Mouse (Mus musculus) intestine, embryonic 15.5 days (tissue): Measurements from ENCODE around the gene Vps26c. TPM values are rescaled to one million over a fixed set of nuclear protein-coding genes. Genes with fewer than 3 reads are reported as not detected.

Experiments
- ATAC-seq: fragments of 200-750 bp; cut with Nextera tagmentation; 2 replicates; pipeline ENCODE4 v1.8.0; 2017; ENCODE audit warnings: moderate TSS enrichment, moderate library complexity
- H3K27ac ChIP-seq: fragments of 300-500 bp; sonication (generic); 2 replicates; pipeline ENCODE4 v1.5.1; 2015; ENCODE audit warnings: mild to moderate bottlenecking, inconsistent platforms
- H3K27me3 ChIP-seq: fragments of 300-500 bp; sonication (generic); replicated peaks from 2 replicates; pipeline ENCODE4 v1.6.1; 2015; ENCODE audit warnings: inconsistent platforms
- H3K36me3 ChIP-seq: fragments of 300-500 bp; sonication (generic); 2 replicates; pipeline ENCODE4 v1.6.1; 2015; ENCODE audit warnings: inconsistent platforms
- H3K4me1 ChIP-seq: fragments of 300-500 bp; sonication (generic); replicated peaks from 2 replicates; pipeline ENCODE4 v1.6.1; 2015; ENCODE audit warnings: inconsistent platforms
- H3K4me2 ChIP-seq: fragments of 300-500 bp; sonication (generic); replicated peaks from 2 replicates; pipeline ENCODE4 v1.6.1; 2015; ENCODE audit warnings: mild to moderate bottlenecking, inconsistent platforms
- H3K4me3 ChIP-seq: fragments of 300-500 bp; sonication (generic); replicated peaks from 2 replicates; pipeline ENCODE4 v1.5.1; 2015; ENCODE audit warnings: inconsistent platforms
- H3K9ac ChIP-seq: fragments of 300-500 bp; sonication (generic); 2 replicates; pipeline ENCODE4 v1.6.1; 2015; ENCODE audit warnings: inconsistent platforms
- H3K9me3 ChIP-seq: fragments of 300-500 bp; sonication (generic); 2 replicates; pipeline ENCODE4 v1.6.1; 2016; ENCODE audit warnings: inconsistent platforms
- WGBS: fragments of 180-500 bp; shearing (Covaris S2); methylation state at CpG from one replicate; pipeline ENCODE4 v1.1.7; 2015; 5-methylcytosine and 5-hydroxymethylcytosine counted together
- polyA plus RNA-seq: library from polyadenylated mRNA; unstranded; fragments of >200 nt; fragmentation: Nextera tagmentation; extraction: Ambion mirVana; gene quantifications from 2 replicates; pipeline ENCODE4 v1.2.1, GENCODE M21; 2015

Gene Vps26c
- polyA plus RNA-seq, 1 experiment from 2014 or later: 63.1 TPM

DNA sequence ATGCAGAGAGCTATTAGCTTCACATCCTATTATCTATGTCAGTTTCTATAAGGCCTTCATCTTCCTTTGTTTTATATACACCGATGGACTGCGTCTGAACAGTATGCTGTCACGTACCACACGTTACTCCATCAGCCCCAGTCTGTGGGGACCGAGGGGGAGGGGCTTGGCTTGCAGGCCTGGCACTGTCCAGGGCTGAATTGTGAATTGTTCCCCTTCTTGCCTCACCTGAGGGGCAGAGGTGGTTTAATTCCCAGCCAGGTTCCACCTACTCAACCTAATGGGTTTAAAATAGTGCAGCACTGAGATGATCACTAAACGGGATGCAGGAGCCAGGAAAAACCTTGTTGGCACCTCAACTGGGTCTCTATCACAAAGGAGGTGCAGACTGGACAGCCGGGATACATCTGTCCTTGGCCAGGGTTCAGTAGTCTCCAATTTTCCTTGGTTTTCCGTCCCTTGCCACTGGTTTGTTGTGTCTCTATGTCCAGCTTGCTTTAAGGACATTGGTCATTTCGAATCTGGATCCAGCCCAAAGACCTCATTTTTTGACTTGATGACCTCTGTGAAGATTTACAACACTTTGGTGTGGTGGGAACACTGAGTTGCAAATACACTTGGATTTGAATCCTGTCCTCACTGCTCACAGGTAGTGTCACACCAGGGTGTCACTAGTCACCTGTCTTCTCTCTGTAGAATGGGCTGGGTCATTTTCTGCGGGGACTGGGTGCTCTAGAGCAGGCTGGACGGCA, 40.4 kb upstream of the Vps26c start:
- Histone ChIP-seq H3K4me3 (no peak overlapping the region), H3K4me1 (peaks cover 8% of the 10 kb centered on the region), H3K9me3 (no peaks in the 10 kb centered on the region), H3K4me2 (no peak overlapping the region), H3K9ac (no peak overlapping the region), H3K36me3 (no peaks in the 10 kb centered on the region), H3K27me3 (no peaks in the 10 kb centered on the region), H3K27ac (no peak overlapping the region)
- 86% methylated on average over 11 of the region's 11 CpGs for WGBS
- ATAC-seq: no peak

DNA sequence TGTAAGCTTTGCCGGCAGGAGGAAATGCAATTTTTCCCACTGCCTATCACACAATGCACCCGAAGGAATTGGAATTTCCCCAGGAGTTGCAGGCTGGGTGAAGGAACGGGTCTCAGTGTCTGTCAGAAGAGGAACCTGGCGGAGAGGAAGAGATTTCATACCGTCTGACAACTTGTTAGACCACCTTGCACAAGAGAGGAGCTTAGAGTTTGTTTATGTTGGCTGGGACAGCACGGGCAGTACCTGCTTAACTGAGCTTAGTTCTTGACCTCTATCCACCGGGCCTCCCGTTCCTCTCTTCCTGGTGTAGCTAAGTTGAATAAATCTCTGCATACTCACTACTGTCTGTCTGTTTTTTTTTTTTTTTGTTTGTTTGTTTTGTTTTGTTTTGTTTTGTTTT, 39.5 kb upstream of the Vps26c start:
- H3K36me3 ChIP-seq: no peaks in the 10 kb centered on the region
- H3K27me3 ChIP-seq: no peaks in the 10 kb centered on the region
- H3K9me3 ChIP-seq: no peaks in the 10 kb centered on the region
- no peak overlapping the region for H3K9ac ChIP-seq
- H3K27ac ChIP-seq: no peak overlapping the region
- H3K4me2 ChIP-seq: no peak overlapping the region
- ATAC-seq: no peak
- no peak overlapping the region for H3K4me3 ChIP-seq
- H3K4me1 ChIP-seq: peaks cover 3% of the 10 kb centered on the region
- 23% methylated on average over 8 of the region's 8 CpGs for WGBS

DNA sequence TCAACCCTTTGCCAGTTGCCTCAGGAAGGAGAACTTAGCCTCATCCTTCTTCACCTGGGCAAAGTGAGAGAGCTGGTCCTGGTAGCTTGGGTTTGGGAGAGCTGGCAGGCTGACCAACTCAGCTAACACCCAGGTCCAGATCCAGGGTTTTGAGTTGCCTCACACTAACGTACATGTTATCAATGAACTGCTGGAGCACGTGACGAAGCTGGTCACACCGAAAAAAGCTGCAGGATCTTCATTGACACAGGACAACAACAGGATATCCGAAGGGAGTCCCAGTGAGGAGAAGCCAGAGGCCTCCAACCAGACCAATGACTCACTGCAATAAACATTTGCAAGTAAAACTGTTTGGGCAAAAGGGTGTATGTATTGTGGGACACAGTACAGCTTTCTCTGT, 34.0 kb upstream of the Vps26c start:
- no peaks in the 10 kb centered on the region for H3K9me3 ChIP-seq
- H3K27ac ChIP-seq: no peak overlapping the region
- 54% methylated on average over 5 of the region's 5 CpGs for WGBS
- H3K36me3 ChIP-seq: no peaks in the 10 kb centered on the region
- H3K27me3 ChIP-seq: no peaks in the 10 kb centered on the region
- no peaks in the 10 kb centered on the region for H3K4me1 ChIP-seq
- no peak overlapping the region for H3K9ac ChIP-seq
- no peak for ATAC-seq
- no peak overlapping the region for H3K4me2 ChIP-seq
- no peak overlapping the region for H3K4me3 ChIP-seq

DNA sequence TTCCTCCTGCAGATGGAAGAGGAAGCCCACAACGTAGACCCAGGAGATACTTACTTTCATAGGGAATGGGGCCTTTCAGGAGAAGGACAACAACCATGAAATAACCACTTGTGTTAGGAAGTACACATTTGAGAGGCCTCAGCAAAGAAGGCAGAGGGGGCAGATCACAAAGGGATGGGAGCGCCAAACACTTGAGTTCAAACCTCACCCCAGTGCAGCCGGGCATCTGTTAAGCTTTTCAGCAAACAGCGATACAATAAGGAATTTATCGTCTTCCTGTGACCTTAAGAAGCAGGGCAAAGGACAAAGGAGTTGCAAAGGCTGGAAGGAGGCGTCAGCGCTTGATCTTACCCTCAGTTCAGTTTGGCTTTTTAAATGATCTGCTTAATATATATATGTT, 33.2 kb upstream of the Vps26c start:
- Histone ChIP-seq H3K27me3 (no peaks in the 10 kb centered on the region), H3K9ac (no peak overlapping the region), H3K4me1 (no peaks in the 10 kb centered on the region), H3K27ac (no peak overlapping the region), H3K4me3 (no peak overlapping the region), H3K4me2 (no peak overlapping the region; the same call in 1 of the 2 replicates), H3K9me3 (no peaks in the 10 kb centered on the region), H3K36me3 (no peaks in the 10 kb centered on the region)
- WGBS: 44% methylated on average over 7 of the region's 7 CpGs
- peak; percentile 26; the same call in 1 of the 2 replicates for ATAC-seq

DNA sequence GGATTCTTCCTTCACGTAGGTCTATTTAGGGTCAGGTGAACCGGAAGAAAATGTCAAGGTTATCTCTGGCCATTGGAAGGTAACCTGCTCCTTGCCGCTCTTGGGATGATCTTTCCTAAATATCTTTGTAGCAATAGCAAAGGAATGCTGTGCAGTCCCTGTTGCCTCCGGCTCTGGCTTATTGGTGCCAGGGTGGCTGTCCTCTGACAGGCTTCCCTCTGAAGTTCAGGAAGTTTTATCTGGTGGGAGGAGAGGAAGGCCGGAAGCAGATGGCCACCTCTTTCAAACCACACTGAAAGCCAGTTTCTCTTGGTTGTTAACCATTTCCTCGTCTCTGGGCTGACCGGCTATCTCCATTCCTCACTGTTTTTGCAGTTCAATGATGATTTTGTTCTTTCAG, 32.7 kb upstream of the Vps26c start:
- Histone ChIP-seq H3K9ac (no peak overlapping the region), H3K4me2 (no peak overlapping the region; the same call in 1 of the 2 replicates), H3K27me3 (no peaks in the 10 kb centered on the region), H3K27ac (no peak overlapping the region), H3K4me3 (no peak overlapping the region), H3K9me3 (no peaks in the 10 kb centered on the region), H3K4me1 (no peaks in the 10 kb centered on the region), H3K36me3 (no peaks in the 10 kb centered on the region)
- 36% methylated on average over 7 of the region's 7 CpGs for WGBS
- ATAC-seq: peak; percentile 42; the same call in 1 of the 2 replicates

DNA sequence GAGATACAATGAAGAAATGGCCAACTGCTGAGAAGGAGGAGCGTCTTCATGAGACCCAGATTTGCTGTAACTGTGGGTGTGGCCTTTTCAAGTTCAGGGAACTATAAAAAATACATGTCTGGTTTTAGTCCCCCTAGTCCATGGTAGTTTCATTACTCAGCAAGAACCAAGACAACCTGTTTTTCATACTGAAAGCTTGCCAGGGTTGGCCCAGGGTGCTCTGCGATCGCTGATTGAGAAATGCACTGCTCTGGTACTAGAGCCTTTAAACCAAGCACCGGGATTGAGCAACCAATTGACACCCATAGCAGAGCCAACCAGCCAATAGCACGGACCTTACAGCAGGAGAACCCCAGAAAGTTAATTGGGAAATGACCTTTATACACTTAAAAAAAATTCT, 29.6 kb upstream of the Vps26c start:
- no peak overlapping the region for H3K9ac ChIP-seq
- no peaks in the 10 kb centered on the region for H3K27me3 ChIP-seq
- no peak overlapping the region for H3K27ac ChIP-seq
- no peaks in the 10 kb centered on the region for H3K9me3 ChIP-seq
- no peak overlapping the region for H3K4me2 ChIP-seq
- ATAC-seq: no peak
- no peak overlapping the region for H3K4me3 ChIP-seq
- WGBS: 82% methylated on average over 5 of the region's 5 CpGs
- H3K4me1 ChIP-seq: no peaks in the 10 kb centered on the region
- H3K36me3 ChIP-seq: no peaks in the 10 kb centered on the region

DNA sequence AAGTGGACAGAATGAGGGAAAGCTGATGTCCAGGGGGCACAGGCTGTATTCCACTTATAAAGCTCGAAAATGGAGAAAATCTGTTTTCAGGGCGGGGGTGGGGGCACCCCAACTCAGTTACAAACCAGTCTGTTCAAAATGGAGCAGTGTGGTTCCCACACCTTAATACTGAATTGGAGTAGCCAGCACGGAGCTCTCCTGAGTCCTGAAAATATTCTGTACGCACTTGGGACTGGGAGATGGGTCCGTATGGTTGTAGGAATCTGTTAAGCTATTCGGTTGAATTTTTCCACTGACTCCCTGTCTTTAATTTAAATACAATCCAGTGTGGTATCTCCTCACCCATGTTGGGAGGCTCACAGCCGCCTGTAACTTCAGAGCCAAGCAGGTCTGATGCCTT, 28.7 kb upstream of the Vps26c start:
- Histone ChIP-seq H3K9me3 (no peaks in the 10 kb centered on the region), H3K27ac (no peak overlapping the region), H3K9ac (no peak overlapping the region), H3K4me2 (no peak overlapping the region), H3K27me3 (no peaks in the 10 kb centered on the region), H3K4me3 (no peak overlapping the region), H3K36me3 (no peaks in the 10 kb centered on the region), H3K4me1 (no peaks in the 10 kb centered on the region)
- WGBS: 74% methylated on average over 7 of the region's 7 CpGs
- ATAC-seq: no peak

DNA sequence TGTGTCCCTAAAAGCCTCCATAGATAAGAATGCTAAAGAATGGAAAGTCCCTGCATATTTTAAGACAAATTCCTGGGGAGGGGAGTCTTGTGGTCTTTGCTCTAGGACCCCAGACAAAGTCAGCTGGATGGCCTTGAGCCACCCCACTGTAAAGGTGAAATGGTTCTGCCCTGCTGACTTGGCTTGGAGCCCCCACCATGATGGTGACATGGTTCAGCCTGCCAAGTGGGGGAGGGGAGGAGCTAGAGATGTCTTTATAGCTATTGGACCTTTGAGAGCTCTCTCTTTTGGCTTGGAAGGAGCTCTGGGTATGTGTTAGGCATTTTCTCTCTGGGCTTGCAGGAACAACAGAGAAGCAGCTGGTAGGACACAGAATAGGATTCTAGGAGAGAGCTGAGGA, 25.3 kb upstream of the Vps26c start:
- ATAC-seq: no peak
- Histone ChIP-seq H3K9me3 (no peaks in the 10 kb centered on the region), H3K4me1 (no peaks in the 10 kb centered on the region), H3K9ac (no peak overlapping the region), H3K27ac (no peak overlapping the region), H3K4me2 (no peak overlapping the region), H3K4me3 (no peak overlapping the region), H3K36me3 (no peaks in the 10 kb centered on the region), H3K27me3 (no peaks in the 10 kb centered on the region)

DNA sequence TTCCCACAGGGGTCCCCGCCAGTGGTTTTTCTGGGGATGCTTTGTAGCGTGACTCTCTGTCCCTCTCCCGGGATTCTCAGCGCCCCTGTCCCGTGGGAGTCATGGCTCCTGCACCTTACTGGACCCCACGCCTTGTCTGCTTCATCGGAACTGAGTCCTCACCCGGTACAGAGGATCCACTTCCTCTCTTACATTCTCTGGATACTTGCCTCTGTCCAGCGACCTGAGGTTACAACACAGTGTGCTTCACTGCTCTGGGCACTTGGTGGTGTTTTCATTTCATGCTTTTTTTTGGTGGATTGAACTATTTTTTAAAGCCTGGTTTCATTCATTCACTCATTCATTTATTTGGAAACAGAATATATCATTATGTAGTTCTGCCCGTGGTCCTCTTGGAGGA, 23.2 kb upstream of the Vps26c start:
- no peaks in the 10 kb centered on the region for H3K27me3 ChIP-seq
- H3K27ac ChIP-seq: no peak overlapping the region
- no peak for ATAC-seq
- 70% methylated on average over 10 of the region's 10 CpGs for WGBS
- no peaks in the 10 kb centered on the region for H3K9me3 ChIP-seq
- no peak overlapping the region for H3K4me2 ChIP-seq
- H3K9ac ChIP-seq: no peak overlapping the region
- H3K36me3 ChIP-seq: no peaks in the 10 kb centered on the region
- 0 out of 2 replicates have a peak, but pooled peaks cover 3% of the 10 kb centered on the region for H3K4me1 ChIP-seq
- H3K4me3 ChIP-seq: no peak overlapping the region

DNA sequence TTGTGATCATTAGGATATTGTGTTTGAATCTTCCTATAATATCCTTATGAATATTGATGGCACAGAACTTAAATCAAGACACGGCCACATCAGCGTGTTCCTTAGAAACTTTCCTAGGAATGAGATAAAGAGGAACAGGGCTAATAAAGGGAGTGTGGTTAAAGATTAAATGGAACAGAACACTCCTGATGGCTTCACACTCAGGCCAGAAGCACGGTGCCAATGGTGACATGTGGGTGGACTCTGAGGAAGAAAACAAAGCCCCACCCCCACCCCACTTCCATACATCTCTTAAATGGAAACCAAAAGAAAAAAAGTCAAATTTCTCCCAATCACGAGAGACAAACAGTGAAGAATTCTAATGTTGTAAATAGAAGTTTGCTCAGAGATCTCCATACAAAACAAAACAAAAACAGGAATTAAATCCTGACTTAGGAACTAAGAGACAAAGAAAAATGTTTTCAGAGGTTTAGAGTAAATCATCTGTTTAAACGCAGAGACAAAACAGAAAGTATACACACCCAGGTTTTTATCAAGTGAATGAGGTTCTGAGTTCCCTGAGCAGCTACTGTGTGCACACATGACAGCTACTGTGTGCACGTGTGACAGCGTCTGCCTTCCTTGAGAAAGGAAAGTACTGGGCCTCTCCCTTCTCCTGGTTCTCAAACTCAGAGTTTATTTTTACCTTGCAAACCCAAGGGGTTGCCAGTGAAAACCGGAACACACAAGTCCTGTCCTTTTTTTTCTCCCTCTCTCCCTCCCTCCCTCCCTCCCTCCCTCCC, 19.3 kb upstream of the Vps26c start:
- H3K36me3 ChIP-seq: no peaks in the 10 kb centered on the region
- WGBS: 36% methylated on average over 8 of the region's 8 CpGs
- peak; percentile 81 for ATAC-seq
- H3K4me2 ChIP-seq: no peak overlapping the region
- H3K27ac ChIP-seq: no peak overlapping the region
- no peak overlapping the region for H3K4me3 ChIP-seq
- H3K4me1 ChIP-seq: 0 out of 2 replicates have a peak, but pooled peaks cover 5% of the 10 kb centered on the region
- no peaks in the 10 kb centered on the region for H3K9me3 ChIP-seq
- no peaks in the 10 kb centered on the region for H3K27me3 ChIP-seq
- no peak overlapping the region for H3K9ac ChIP-seq

DNA sequence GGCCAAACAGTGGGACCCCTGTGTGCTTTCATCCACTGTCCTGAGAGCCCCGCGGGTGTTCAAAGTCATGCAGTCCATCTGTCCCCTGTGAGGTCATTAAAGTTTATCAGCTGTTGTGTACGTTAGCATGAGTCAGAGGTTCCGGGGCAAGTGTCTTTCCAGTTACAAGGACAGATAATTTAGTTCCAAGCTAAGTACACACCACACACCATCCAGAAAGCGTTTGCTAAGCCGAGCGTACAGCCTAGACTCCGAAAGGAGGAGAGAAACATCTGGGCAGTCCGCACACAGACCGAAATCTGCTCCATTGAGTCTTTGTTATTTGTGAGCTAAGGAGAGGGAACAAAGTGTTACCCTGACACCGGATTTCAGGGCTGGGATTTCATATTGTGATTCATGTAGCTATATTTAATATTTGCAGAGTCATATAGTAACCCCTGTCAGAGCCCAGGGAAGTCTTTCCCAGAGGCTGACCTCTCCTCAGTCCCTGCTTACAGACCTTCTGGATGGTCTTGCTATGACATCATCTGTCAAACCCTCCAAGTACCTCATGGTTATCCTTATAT, 18.0 kb upstream of the Vps26c start:
- Histone ChIP-seq H3K27me3 (no peaks in the 10 kb centered on the region), H3K36me3 (no peaks in the 10 kb centered on the region), H3K4me1 (0 out of 2 replicates have a peak, but pooled peaks cover 5% of the 10 kb centered on the region), H3K4me2 (no peak overlapping the region), H3K27ac (no peak overlapping the region), H3K9ac (no peak overlapping the region), H3K9me3 (no peaks in the 10 kb centered on the region), H3K4me3 (no peak overlapping the region)
- ATAC-seq: peak; percentile 76
- 38% methylated on average over 11 of the region's 11 CpGs for WGBS

DNA sequence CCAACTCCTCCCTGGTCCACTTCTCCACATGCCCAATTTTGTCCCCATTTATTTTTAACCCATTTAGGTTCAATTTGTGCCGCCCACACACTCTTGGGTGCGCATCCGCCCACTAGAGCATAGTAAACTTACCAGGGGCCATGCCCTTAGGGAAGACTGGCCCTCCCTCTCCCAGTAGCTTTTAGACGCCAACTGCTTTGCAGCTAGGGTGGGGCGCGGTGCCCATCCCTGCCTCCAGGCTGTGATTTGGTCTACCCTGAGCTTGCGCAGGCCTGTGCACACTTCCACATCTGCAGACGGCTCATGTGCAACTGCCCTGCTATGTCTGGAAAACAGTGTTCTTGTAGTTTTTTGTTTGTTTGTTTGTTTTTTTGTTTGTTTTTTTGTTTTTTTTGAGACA, 16.3 kb upstream of the Vps26c start:
- Histone ChIP-seq H3K27ac (no peak overlapping the region), H3K9ac (no peak overlapping the region), H3K27me3 (no peaks in the 10 kb centered on the region), H3K4me3 (no peak overlapping the region), H3K9me3 (no peaks in the 10 kb centered on the region), H3K36me3 (no peaks in the 10 kb centered on the region), H3K4me2 (no peak overlapping the region), H3K4me1 (0 out of 2 replicates have a peak, but pooled peaks cover 5% of the 10 kb centered on the region)
- ATAC-seq: no peak
- WGBS: 84% methylated on average over 8 of the region's 8 CpGs
